11 mouse cellular contexts compared by ENCODE assay signal in the genomic region with DNA sequence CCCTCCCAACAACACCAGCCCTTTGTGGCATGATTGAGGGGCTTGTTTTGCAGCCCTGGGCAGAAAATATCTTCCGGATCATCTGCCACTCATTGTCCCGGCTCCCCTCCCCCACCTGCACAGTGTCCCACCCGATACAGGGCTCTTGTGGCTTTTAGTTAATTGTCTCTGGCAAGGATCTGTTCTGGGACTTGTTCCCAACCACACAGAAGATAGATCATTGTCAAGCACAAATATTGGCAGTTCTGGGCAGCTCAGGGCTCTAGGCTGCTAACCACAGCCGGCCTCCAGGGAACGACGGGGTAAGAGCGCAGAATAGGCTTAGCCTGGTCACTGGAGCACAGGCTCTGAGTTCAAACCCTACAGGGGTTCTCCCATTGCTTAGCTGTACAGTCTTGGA. TPM values are rescaled to one million over a fixed set of nuclear protein-coding genes. Genes with fewer than 3 reads are reported as not detected.
DNase-seq lines count a peak whose midpoint lies in the region; ATAC-seq and TF ChIP-seq lines count a peak whose summit lies in the region.
"Had no signal": no experiment of that assay in that cellular context is flagged by ENCODE, and none has a peak within 500 bp of the region (broad histone marks: within the 10 kb centered on the region; RNA-seq: fewer than 3 reads in every experiment).

No protein-coding gene starts in this region.

- intact Hi-C loops in left cerebral cortex, postnatal 14 days (cut with DNase I): no loop called here

- H3K4me1 ChIP-seq in hindbrain, embryonic 13.5 days (replicated peaks): peaks cover 52% of the 10 kb centered on the region
- H3K4me1 ChIP-seq in midbrain, postnatal 0 days (ENCODE audit: insufficient read depth, low read length): 0 out of 2 replicates have a peak, but pooled peaks cover 3% of the 10 kb centered on the region

- peak; percentile 26 to 66 for DNase-seq in left cerebral cortex, postnatal 14 days (ENCODE audit: low spot score in 2 of 2)
- no peak for DNase-seq in left cerebral cortex, adult 11 months (ENCODE audit: low spot score)
- DNase-seq in embryo, embryonic 10.5 days (ENCODE audit: low spot score): peak; percentile 45
- peak; percentile 69 for DNase-seq in midbrain, postnatal 0 days (ENCODE audit: low spot score)
- no peak for DNase-seq in kidney, adult 9 months
- DNase-seq: cerebellum, adult 11 months had no signal

- TF ChIP-seq CTCF in midbrain, postnatal 0 days (IDR thresholded peaks at IDR 0.05): no peak

- WGBS in hindbrain, embryonic 13.5 days: 25% methylated on average over 7 of the region's 7 CpGs
- 46% methylated on average over 7 of the region's 7 CpGs for WGBS in midbrain, postnatal 0 days

- no peaks in the 10 kb centered on the region for H3K36me3 ChIP-seq in hindbrain, embryonic 13.5 days
- no peaks in the 10 kb centered on the region for H3K36me3 ChIP-seq in midbrain, postnatal 0 days (ENCODE audit: insufficient read depth, low read length)
- H3K36me3 ChIP-seq: limb, embryonic 13.5 days had no signal

- peak; percentile 30; the same call in 1 of the 2 replicates for ATAC-seq in hindbrain, embryonic 13.5 days (ENCODE audit: low FRiP score)
- no peak for ATAC-seq in midbrain, postnatal 0 days (ENCODE audit: low FRiP score)
- no peak for ATAC-seq in megakaryocyte-erythroid progenitor cell, adult 5-6 weeks (replicated peaks; ENCODE audit: low FRiP score, low TSS enrichment, poor library complexity, severe bottlenecking)
- no peak for ATAC-seq in CD4-positive, CD25-positive, alpha-beta regulatory T cell, adult 4 months

- H3K9ac ChIP-seq in hindbrain, embryonic 13.5 days: no peak overlapping the region
- H3K9ac ChIP-seq in midbrain, postnatal 0 days (replicated peaks; ENCODE audit: low read length, poor library complexity, severe bottlenecking): no peak overlapping the region
- H3K9ac ChIP-seq: limb, embryonic 13.5 days had no signal

- H3K4me3 ChIP-seq in hindbrain, embryonic 13.5 days: no peak overlapping the region
- H3K4me3 ChIP-seq in midbrain, postnatal 0 days (ENCODE audit: low read depth, low read length): no peak overlapping the region
- H3K4me3 ChIP-seq: limb, embryonic 13.5 days had no signal

- no peak overlapping the region for H3K4me2 ChIP-seq in hindbrain, embryonic 13.5 days
- no peak overlapping the region for H3K4me2 ChIP-seq in midbrain, postnatal 0 days (ENCODE audit: low read depth, low read length, poor library complexity, severe bottlenecking)
- H3K4me2 ChIP-seq: limb, embryonic 13.5 days had no signal

- peak overlapping the region; percentile 30; the same call in 1 of the 2 replicates for H3K27ac ChIP-seq in hindbrain, embryonic 13.5 days
- H3K27ac ChIP-seq in midbrain, postnatal 0 days (ENCODE audit: low read depth, low read length): no peak overlapping the region
- H3K27ac ChIP-seq: limb, embryonic 13.5 days; stomach, postnatal 0 days had no signal

- peaks cover 40% of the 10 kb centered on the region for H3K27me3 ChIP-seq in hindbrain, embryonic 13.5 days
- H3K27me3 ChIP-seq in midbrain, postnatal 0 days (ENCODE audit: insufficient read depth, low read length): no peaks in the 10 kb centered on the region

- no peaks in the 10 kb centered on the region for H3K9me3 ChIP-seq in hindbrain, embryonic 13.5 days
- H3K9me3 ChIP-seq in midbrain, postnatal 0 days (ENCODE audit: low read length): no peaks in the 10 kb centered on the region
- H3K9me3 ChIP-seq: limb, embryonic 13.5 days had no signal

RNA-seq across cellular contexts. Expression of gene Tox2, which starts 33.1 kb away (rescaled TPM):
- total RNA-seq in left cerebral cortex, postnatal 14 days (2021): 10 to 100 TPM; 22.0 to 27.4 TPM
- 20.6 and 23.5 TPM in 2 replicates for polyA plus RNA-seq in hindbrain, embryonic 13.5 days (2015; fragmentation: Nextera tagmentation; extraction: Ambion mirVana)
- 7.6 and 14.3 TPM in 2 replicates for total RNA-seq in midbrain, postnatal 0 days (2014; rRNA removed)
- 57.0 and 64.7 TPM in 2 replicates for polyA plus RNA-seq in midbrain, postnatal 0 days (2015; fragmentation: Nextera tagmentation; extraction: Ambion mirVana)
- total RNA-seq in megakaryocyte-erythroid progenitor cell, adult 5-6 weeks (2014; fragmentation: Nextera tagmentation): 0.87 TPM in 1 of 2 replicates, not detected in the other
- 4.1 TPM in 1 of 2 replicates, not detected in the other for total RNA-seq in megakaryocyte-erythroid progenitor cell, adult 5-6 weeks (2017)
- 1 to 10 TPM; 6.4 to 6.5 TPM for polyA plus RNA-seq in CD4-positive, CD25-positive, alpha-beta regulatory T cell, adult 4 months (2017; shearing (Covaris generic))

Comparison
In these comparisons a context has a peak if more than half of its experiments do, and no peak if none do; other contexts are left out.
1. DNase-seq: peak in left cerebral cortex, postnatal 14 days (2 of 2), embryo, embryonic 10.5 days (single experiment) and midbrain, postnatal 0 days (single experiment); none in left cerebral cortex, adult 11 months (single experiment) and kidney, adult 9 months (single experiment).